Mouse (Mus musculus) adipocyte (in vitro differentiated cells): ENCODE results near the gene Ccdc83.
"Not testable (repeated sequence)": the region's sequence is repeated elsewhere in the genome, so short reads cannot be mapped to it uniquely, and the experiment has no call there.

Source experiments
- DNase-seq: peaks from one replicate; pipeline ENCODE4 v3.0.0-alpha.2; 2016; ENCODE audit warnings: low spot score

The Ccdc83 gene

GRCm38 (mm10) chr7:90259899-90260298, 5.7 kb downstream of the Ccdc83 start:
- no peak for DNase-seq

DNA sequence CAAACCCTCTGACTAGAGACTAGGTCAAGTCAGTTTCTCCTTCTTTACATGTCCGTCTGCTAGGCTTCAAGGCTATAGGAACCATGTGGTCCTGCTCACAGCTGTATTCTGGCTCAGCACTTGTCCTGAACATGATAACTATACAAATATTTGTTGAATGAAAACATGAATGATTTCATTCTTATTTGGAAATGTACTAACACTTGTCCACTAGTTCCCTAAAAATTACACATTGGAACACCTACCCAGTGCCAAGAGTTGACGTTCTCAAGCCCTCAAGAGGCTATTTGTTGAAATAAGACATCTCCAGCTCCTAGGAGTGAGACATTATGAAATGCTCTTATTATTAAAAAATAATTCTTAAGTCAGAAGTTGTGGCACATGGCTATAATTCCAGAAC, 6.9 kb downstream of the Ccdc83 start:
- DNase-seq: peak; percentile 46

DNA sequence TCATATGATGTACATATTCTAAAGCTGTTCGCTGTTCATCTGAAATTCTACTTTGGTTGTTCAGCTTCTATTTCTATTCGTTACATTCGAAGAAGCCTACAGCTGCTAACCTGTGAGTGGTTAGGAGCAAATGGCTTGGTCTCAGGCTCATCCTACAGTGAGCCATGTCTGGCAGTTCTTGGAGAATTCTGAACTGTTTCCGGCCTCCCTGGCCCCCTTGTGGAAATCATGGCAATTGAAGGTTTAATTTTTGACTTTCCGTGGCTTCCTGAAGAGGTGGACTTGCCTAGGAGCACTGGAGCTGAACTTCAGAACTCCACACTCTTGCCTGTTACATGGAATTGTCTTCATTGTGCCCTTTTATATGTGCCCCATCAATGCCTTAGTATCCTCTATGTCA, 12.6 kb downstream of the Ccdc83 start:
- DNase-seq: peak; percentile 17

- no peak for DNase-seq
These were observed 21.9 kb downstream of the Ccdc83 start for GRCm38 (mm10) chr7:90243643-90244042.

DNA sequence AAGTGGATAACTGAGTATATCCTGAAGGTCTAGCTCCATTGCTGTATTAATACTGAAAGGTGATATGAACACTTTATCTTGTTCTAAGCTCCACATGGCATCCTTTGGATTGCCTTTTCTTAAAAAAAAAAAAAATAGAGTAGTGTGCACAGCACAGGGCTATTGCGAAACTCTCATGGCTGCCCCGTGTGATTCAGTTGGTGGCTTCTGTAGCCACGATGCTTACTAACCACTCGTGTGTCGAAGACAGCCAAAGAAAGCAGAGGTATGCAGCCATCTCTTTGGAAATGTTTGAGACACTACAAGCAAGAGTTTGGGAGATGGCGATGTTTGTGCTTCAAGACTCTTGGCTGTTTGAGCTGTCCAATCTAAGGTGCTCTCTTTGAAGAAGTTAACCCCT, 22.4 kb downstream of the Ccdc83 start:
- DNase-seq: peak; percentile 8

- DNase-seq: no peak
These were observed 29.2 kb downstream of the Ccdc83 start for GRCm38 (mm10) chr7:90236289-90236905.

GRCm38 (mm10) chr7:90233921-90234320, 31.7 kb downstream of the Ccdc83 start:
- DNase-seq: peak; percentile 5

DNA sequence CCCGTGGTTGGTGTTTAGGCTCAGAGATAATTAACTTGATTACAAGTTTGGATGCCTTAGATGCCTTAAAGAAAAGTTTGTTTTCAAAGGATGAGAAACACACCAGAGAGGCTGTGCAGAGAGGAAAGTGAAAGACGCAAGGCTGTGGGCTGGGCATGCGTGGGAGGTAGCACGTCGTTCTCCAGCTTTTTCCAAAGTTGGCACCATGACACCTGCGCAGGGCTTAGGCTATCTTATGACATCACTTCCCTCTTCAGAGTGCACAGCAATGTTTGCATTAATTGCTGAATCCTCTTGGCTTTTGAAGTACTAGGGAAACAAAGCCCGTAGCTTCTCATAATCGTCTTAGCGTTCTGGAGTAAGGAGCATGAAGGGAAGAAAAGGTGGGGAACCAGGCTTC, 34.1 kb downstream of the Ccdc83 start:
- no peak for DNase-seq

GRCm38 (mm10) chr7:90228884-90229283, 36.7 kb downstream of the Ccdc83 start:
- DNase-seq: not testable (repeated sequence)

GRCm38 (mm10) chr7:90228075-90228474, 37.5 kb downstream of the Ccdc83 start:
- DNase-seq: no peak

GRCm38 (mm10) chr7:90221487-90221886, 44.1 kb downstream of the Ccdc83 start:
- no peak for DNase-seq

DNA sequence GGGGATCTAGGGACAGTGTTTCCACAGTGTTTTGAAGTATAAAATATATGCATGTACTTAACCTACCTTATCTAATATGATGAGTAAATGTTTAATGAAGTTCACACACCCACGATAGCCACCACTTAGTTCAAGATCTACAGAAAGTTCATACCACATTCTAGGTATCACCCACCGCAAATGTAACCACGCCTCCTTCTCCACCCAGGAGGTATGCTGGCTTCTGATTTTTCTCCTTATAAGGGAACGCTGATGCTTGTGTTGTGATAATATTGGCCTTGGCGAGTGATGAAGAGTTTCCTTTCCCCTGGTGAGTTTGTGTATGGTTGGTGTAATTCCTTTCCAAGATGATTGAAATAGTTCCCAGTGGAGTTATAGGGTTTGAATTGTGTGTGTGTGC, 47.5 kb downstream of the Ccdc83 start:
- DNase-seq: no peak

DNA sequence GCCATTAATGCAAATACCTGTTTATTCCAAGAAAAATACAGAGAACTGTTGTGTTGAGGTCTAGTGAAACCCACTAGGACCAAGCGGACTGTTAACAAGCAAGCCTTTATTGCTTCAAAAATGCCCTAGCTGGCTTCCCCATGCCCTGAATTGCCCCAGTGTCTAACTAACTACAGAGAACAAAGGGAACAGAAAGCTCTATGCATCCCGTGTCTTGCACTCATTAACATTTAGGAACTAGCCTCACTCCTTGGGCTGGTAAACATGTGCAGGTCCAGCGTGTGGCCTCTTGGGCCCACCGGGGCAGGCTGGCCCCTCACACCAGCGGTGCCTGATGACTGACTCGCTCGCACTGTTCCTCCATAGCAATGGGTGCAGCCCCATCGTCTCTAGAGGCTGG, 49.1 kb downstream of the Ccdc83 start:
- DNase-seq: no peak

DNA sequence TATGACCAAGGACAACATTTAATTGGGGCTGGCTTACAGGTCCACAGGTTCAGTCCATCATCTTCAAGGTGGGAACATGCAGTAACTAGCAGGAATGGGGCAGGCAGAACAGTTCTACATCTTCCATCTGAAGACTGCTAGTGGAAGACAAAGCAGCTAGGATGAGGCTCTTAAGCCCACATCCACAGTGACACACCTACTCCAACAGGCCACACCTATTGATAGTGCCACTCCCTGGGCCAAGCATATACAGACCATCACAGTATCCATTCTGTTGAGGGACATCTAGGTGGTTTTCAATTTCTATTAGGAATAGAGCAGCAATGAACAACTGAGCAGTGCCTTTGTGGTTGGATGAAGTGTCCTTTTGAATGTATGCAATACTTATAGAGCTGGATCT, 54.6 kb downstream of the Ccdc83 start:
- DNase-seq: no peak

DNA sequence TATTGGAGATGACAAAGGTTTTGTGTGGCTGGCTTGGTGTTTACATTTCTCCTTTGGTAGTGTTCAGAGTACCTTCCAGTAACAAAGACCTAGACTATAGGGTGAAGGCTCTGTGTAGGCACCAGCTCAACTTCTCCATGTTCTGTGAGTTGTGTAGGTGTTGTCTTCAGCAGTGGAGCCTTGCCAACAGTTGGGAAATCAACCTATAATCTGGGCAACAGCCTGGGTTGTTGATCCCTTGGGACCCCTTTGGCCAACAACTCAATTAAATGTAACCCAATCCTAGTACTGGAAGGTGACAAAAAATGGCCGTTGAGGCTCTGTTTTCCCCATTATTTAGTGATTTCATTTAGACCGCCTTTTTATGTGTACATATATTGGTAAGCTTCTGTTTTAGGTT, 55.5 kb downstream of the Ccdc83 start:
- DNase-seq: peak; percentile 73

GRCm38 (mm10) chr7:90203914-90204313, 61.7 kb downstream of the Ccdc83 start:
- DNase-seq: no peak

- no peak for DNase-seq
These were observed 63.6 kb downstream of the Ccdc83 start for GRCm38 (mm10) chr7:90201877-90202465.

DNA sequence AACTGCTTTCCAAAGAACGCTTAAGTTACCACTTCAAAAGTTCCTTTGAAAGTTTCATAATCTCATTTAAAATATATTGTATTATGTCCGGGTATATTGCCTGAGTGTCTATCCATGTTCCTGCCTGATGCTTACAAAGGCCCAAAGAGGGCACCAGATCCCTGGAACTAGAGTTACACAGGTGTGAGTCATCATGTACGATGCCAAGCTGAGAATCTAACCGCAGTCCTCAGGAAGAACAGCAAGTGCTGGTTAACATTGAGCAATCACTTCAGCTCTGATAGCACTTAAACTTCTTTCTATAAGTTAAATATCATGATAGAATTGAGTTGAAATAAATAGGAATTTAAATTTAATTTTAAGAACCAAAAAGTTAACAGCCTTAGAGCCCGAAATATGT, 65.3 kb downstream of the Ccdc83 start:
- peak; percentile 8 for DNase-seq

DNA sequence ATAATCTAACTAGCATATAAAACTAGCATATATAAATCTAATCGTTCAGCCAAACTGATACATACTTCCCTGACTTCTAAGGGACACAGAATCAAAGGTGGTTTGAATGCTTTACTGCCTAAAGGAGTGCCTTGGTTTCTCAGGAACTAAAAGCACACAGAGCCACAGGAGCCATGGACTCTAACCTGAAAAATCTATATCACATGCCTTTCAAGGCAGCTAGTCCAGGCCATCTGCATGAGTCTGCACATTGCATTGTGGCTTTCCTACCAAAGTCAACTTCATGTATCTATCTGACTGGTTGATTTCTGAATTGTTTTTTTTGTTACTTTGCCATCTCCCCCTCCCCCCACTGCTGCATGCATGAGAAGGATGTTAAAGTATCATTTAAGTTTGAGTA, 84.9 kb downstream of the Ccdc83 start:
- no peak for DNase-seq

- DNase-seq: no peak
These were observed 90.0 kb downstream of the Ccdc83 start for GRCm38 (mm10) chr7:90175576-90175975.
